Mouse (Mus musculus) urinary bladder, adult 2 months (tissue): ENCODE measurements around the gene Medag. TPM values are rescaled to one million over a fixed set of nuclear protein-coding genes. Genes with fewer than 3 reads are reported as not detected.

Experiments
- DNase-seq: peaks from one replicate; pipeline ENCODE4 v3.0.0; 2022; ENCODE audit warnings: low spot score
- polyA plus RNA-seq: library from polyadenylated mRNA; depleted of rRNA; stranded (reverse); fragments of >200 nt; gene quantifications from 2 replicates; pipeline ENCODE4 v1.2.3, GENCODE M21; 2012

Medag gene
- polyA plus RNA-seq, 1 experiment: 31.6 TPM

- no peak for DNase-seq
These were observed 18.0 kb downstream of the Medag start for GRCm38 (mm10) chr5:149429541-149429940.

GRCm38 (mm10) chr5:149430943-149431342, 19.4 kb downstream of the Medag start:
- no peak for DNase-seq

GRCm38 (mm10) chr5:149433618-149434017, 22.1 kb downstream of the Medag start:
- peak; percentile 43 for DNase-seq

GRCm38 (mm10) chr5:149434141-149434690, 22.7 kb downstream of the Medag start:
- DNase-seq: no peak

- DNase-seq: no peak
These were observed 25.0 kb downstream of the Medag start for GRCm38 (mm10) chr5:149436541-149436940.

- DNase-seq: no peak
These were observed 25.6 kb downstream of the Medag start for GRCm38 (mm10) chr5:149437150-149437549.

- DNase-seq: no peak
These were observed 28.1 kb downstream of the Medag start, which contains the start of gene Tex26 for GRCm38 (mm10) chr5:149439531-149440179. TSS of gene Tex26 (plus strand) at chr5:149439660.

GRCm38 (mm10) chr5:149440180-149440573, 28.6 kb downstream of the Medag start:
- DNase-seq: no peak

GRCm38 (mm10) chr5:149441646-149442276, 30.2 kb downstream of the Medag start:
- DNase-seq: no peak

GRCm38 (mm10) chr5:149442277-149442660, 30.7 kb downstream of the Medag start:
- no peak for DNase-seq

GRCm38 (mm10) chr5:149444451-149444850, 32.9 kb downstream of the Medag start:
- DNase-seq: no peak

GRCm38 (mm10) chr5:149446495-149446894, 34.9 kb downstream of the Medag start:
- DNase-seq: no peak

GRCm38 (mm10) chr5:149447733-149448132, 36.2 kb downstream of the Medag start:
- no peak for DNase-seq

- DNase-seq: no peak
These were observed 37.9 kb downstream of the Medag start for GRCm38 (mm10) chr5:149449406-149449805.

- no peak for DNase-seq
These were observed 39.7 kb downstream of the Medag start for GRCm38 (mm10) chr5:149451209-149451681.

GRCm38 (mm10) chr5:149454281-149454680, 42.7 kb downstream of the Medag start:
- peak; percentile 63 for DNase-seq

GRCm38 (mm10) chr5:149456544-149456943, 45.0 kb downstream of the Medag start:
- no peak for DNase-seq

- no peak for DNase-seq
These were observed 50.5 kb downstream of the Medag start for GRCm38 (mm10) chr5:149462071-149462470.

- no peak for DNase-seq
These were observed 53.8 kb downstream of the Medag start for GRCm38 (mm10) chr5:149465305-149465704.

GRCm38 (mm10) chr5:149474142-149474541, 62.6 kb downstream of the Medag start:
- DNase-seq: no peak

- no peak for DNase-seq
These were observed 63.3 kb downstream of the Medag start for GRCm38 (mm10) chr5:149474701-149475468.
